Mouse (Mus musculus) liver, embryonic 14.5 days (tissue): ENCODE data around the gene Methig1. TPM values are rescaled to one million over a fixed set of nuclear protein-coding genes. Genes with fewer than 3 reads are reported as not detected.
"Not testable (repeated sequence)": the region's sequence is repeated elsewhere in the genome, so short reads cannot be mapped to it uniquely, and the experiment has no call there.

Experiments
- ATAC-seq: fragments of 200-750 bp; cut with Nextera tagmentation; 2 replicates; pipeline ENCODE4 v1.8.0; 2017; ENCODE audit warnings: moderate number of reproducible peaks, mild to moderate bottlenecking, moderate library complexity; ENCODE audit not compliant: insufficient read depth
- DNase-seq, 3 experiments: peaks; one replicate each; pipeline ENCODE4 v3.0.0-alpha.2; 2012 to 2013; ENCODE audit warnings: low read depth in 3 of 3, low spot score in 3 of 3
- H3K27ac ChIP-seq: fragments of 300-500 bp; sonication (generic); 2 replicates; pipeline ENCODE4 v1.5.1; 2014; ENCODE audit warnings: moderate library complexity, mild to moderate bottlenecking, control low read depth, inconsistent platforms
- H3K27me3 ChIP-seq: fragments of 300-500 bp; sonication (generic); 2 replicates; pipeline ENCODE4 v1.6.1; 2014; ENCODE audit warnings: mild to moderate bottlenecking, low read length, moderate library complexity; ENCODE audit not compliant: control insufficient read depth, insufficient read depth
- H3K36me3 ChIP-seq: fragments of 300-500 bp; sonication (generic); replicated peaks from 2 replicates; pipeline ENCODE4 v1.6.1; 2014; ENCODE audit warnings: low read depth; ENCODE audit not compliant: control insufficient read depth, insufficient read depth
- H3K4me1 ChIP-seq, 2 experiments: fragments of 200-500 bp in 1 of 2; fragments of 300-500 bp in 1 of 2; sonication (generic) in 1 of 2; replicated peaks; 2 replicates each; pipeline ENCODE4 v1.6.1; 2012 to 2014; ENCODE audit warnings: antibody characterized with exemption in 1 of 2, inconsistent platforms in 1 of 2, low read length in 1 of 2; ENCODE audit not compliant: control insufficient read depth in 2 of 2, insufficient read depth in 2 of 2
- H3K4me2 ChIP-seq: fragments of 300-500 bp; sonication (generic); 2 replicates; pipeline ENCODE4 v1.6.1; 2014; ENCODE audit warnings: low read depth, mild to moderate bottlenecking, control low read depth, moderate library complexity
- H3K4me3 ChIP-seq, 2 experiments: fragments of 200-500 bp in 1 of 2; fragments of 300-500 bp in 1 of 2; sonication (generic) in 1 of 2; 2 replicates each; pipeline ENCODE4 v1.5.1; 2012 to 2014; ENCODE audit warnings: low read depth in 2 of 2, low read length in 2 of 2, mild to moderate bottlenecking in 2 of 2, control low read depth in 1 of 2, inconsistent platforms in 1 of 2, moderate library complexity in 1 of 2; ENCODE audit not compliant: insufficient read depth in 1 of 2
- H3K9ac ChIP-seq: fragments of 300-500 bp; sonication (generic); replicated peaks from 2 replicates; pipeline ENCODE4 v1.6.1; 2014; ENCODE audit warnings: mild to moderate bottlenecking, control low read depth, moderate library complexity
- H3K9me3 ChIP-seq: fragments of 300-500 bp; sonication (generic); 2 replicates; pipeline ENCODE4 v1.6.1; 2016; ENCODE audit warnings: low read length, mixed read lengths; ENCODE audit not compliant: control insufficient read depth
- CTCF ChIP-seq: IDR thresholded peaks from 2 replicates; pipeline ENCODE4 v1.5.1; 2016; ENCODE audit warnings: antibody characterized with exemption, low read depth, control low read depth
- EP300 ChIP-seq: IDR thresholded peaks from 2 replicates; pipeline ENCODE4 v1.6.1; 2016; ENCODE audit warnings: antibody characterized with exemption, low read depth
- WGBS: fragments of 180-500 bp; shearing (Covaris S2); extraction: QIAGEN DNeasy Blood & Tissue Kit; methylation state at CpG from one replicate; pipeline ENCODE4 v1.1.7; 2014; ENCODE audit not compliant: insufficient replicate concordance; 5-methylcytosine and 5-hydroxymethylcytosine counted together
- polyA plus RNA-seq, 2 experiments: library from polyadenylated mRNA; depleted of rRNA in 1 of 2; stranded (reverse) in 1 of 2; unstranded in 1 of 2; fragments of >200 nt; fragmentation: Nextera tagmentation in 1 of 2; extraction: Ambion mirVana in 1 of 2; gene quantifications; 2 replicates each; pipeline versions ENCODE4 v1.2.1 to v1.2.3; 2012 to 2014

Gene Methig1
- polyA plus RNA-seq, 2 experiments = 0.04 to 0.09 TPM

DNA sequence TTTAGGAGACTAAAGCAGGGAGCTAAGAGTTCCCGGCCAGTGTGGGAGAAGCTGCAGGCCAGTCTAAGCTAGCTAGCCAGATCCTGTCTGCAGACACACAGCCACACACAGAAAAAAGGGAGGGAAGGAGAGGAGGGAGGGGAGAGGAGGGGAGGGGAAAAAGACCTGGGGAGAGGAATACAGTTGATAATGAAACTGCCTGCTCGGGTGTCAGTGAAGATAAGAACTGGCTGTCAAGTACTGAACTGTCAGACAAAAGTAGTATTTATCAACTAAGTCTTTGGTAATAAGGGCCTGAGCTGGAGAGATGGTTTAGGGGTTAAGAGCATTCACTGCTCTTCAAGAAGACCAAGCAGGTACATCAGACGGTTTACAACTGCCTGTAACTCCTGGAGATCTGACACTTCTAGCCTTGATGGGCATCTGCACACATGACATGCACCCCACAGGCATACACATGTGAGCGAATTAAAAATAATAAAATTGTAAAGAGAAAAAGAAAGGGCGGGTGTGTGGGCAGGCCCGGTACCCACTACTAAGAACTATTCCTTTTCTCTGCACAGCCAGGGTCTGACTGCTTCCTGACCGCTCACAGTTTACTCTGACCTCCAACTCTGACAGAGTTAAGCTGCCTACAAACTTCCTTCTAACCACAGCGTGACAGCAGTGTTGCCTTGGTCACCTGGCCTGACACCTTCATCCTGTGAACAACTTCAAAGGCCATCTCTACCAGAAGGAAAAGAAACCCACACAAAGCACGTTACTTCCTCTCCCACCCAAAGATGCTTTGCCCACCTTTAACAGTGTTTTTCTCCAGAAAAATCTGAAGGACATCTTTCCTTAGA is 67.2 kb downstream of the Methig1 start:
- H3K36me3 ChIP-seq = peaks cover 12% of the 10 kb centered on the region
- peak overlapping the region; percentile 97 for H3K27ac ChIP-seq
- peaks cover 45 to 57% of the 10 kb centered on the region in 2 experiments for H3K4me1 ChIP-seq
- ATAC-seq = peak; percentile 78
- peaks cover 12% of the 10 kb centered on the region for H3K27me3 ChIP-seq
- peak; percentile 79 to 85 (median 81) for DNase-seq
- peak overlapping the region; percentile 99 for H3K9ac ChIP-seq
- H3K4me2 ChIP-seq = peak overlapping the region; percentile 100
- 11% methylated on average over 9 of the region's 9 CpGs for WGBS
- H3K9me3 ChIP-seq = no peaks in the 10 kb centered on the region
- peak overlapping the region; percentile 57 to 100 for H3K4me3 ChIP-seq
- TF ChIP-seq EP300 (peak; percentile 97), CTCF (no peak)

DNA sequence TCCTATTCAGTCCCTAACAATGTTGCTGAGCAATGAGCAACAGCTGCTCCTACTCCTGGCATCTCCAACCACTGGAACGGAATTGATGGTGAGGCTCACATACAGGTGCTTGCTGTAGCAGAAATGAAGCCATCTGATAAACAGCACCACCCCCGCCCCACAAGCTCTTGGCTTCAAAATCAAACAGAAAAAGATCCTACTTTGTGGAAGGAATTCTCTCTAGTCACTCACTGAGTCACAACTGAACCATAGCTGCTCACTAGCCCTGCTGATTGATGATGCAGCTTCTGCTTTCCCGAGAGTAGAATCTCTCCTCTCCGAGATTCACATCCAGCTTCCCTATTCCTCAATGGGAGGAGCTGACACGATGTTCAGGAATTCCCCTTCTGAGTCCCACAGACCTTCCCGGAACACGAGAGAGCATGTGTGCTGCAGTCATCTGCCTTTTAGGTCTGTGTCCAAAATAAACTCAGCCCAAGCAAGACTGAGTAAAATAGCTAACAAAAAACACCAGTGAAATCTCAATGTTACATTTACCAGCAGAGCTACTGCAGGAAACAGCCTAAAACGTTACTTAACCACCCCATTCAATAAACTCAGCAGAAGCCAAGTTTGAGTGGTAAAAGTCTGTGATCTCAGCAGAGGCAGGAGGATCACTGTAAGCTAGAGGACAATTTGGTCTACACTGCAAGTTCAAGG is 68.3 kb downstream of the Methig1 start:
- DNase-seq (no peak), ATAC-seq (no peak)
- 10% methylated on average over 8 of the region's 8 CpGs for WGBS
- Histone ChIP-seq H3K4me2 (peak overlapping the region; percentile 100), H3K27me3 (peaks cover 12% of the 10 kb centered on the region), H3K36me3 (peaks cover 12% of the 10 kb centered on the region), H3K4me3 (peak overlapping the region; percentile 72 to 100), H3K4me1 (peaks cover 45 to 52% of the 10 kb centered on the region in 2 experiments), H3K9ac (peak overlapping the region; percentile 99), H3K27ac (peak overlapping the region; percentile 97), H3K9me3 (no peaks in the 10 kb centered on the region)
- TF ChIP-seq EP300 (no peak), CTCF (no peak)

DNA sequence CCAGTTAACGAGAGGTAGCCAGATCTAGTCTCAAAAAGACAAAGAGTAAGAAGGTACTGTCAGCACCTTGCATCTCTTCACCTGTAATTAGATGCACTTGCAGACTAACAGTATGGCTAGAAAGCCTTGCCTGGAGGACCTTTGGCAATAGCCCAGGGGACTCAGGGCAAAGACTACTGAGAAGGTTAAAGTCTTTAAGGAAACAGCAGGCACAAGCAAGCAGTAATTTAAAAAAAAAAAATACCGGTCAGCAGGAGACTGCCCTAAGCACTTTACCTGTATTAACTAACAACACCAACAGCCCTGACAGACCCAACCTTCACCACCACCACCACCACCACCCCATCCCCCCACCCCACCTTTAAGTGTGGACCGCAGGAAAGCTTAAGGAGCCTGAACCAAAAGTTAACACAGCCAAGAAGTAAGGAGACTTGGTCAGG is 68.8 kb downstream of the Methig1 start, which contains the start of gene Gm5475:
Gm5475 (plus strand) TSS at position 390 of the 440 bp plus-strand sequence.
- ATAC-seq, DNase-seq, H3K9me3 ChIP-seq: not testable (repeated sequence)
- WGBS = 6% methylated on average over 3 of the region's 3 CpGs
- H3K36me3 ChIP-seq = peaks cover 12% of the 10 kb centered on the region
- peak within 1 kb of the TSS; percentile 97 for H3K27ac ChIP-seq
- H3K4me1 ChIP-seq = peaks cover 45 to 50% of the 10 kb centered on the region in 2 experiments
- peak within 1 kb of the TSS; percentile 99 for H3K9ac ChIP-seq
- H3K4me2 ChIP-seq = peak within 1 kb of the TSS; percentile 100
- peaks cover 12% of the 10 kb centered on the region for H3K27me3 ChIP-seq
- peak within 1 kb of the TSS; percentile 72 to 100 for H3K4me3 ChIP-seq

DNA sequence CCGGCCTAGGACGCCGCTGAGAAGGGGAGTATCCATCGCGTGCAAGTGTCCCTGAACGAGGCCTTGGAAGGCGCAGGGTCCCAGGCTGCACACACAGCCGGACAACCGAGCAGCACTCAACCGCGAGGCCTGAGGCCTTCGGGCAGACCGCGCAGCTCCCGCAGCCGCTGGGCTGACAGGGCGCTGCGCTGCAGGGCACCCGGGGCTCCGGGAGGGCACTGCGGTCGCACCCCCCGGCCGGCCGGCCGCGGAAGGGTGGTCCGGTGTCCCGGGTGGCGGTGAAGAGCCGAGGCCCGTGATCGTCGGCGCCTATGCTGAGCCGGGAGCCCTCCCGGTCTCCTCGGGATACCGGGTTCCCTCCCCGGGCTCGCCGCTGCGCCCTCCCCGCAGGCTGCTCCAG is 69.5 kb downstream of the Methig1 start:
- TF ChIP-seq CTCF = no peak
- no peak for TF ChIP-seq EP300
- Histone ChIP-seq H3K27ac (peak overlapping the region; percentile 97), H3K4me1 (peaks cover 43 to 45% of the 10 kb centered on the region in 2 experiments), H3K9ac (peak overlapping the region; percentile 99), H3K27me3 (peaks cover 12% of the 10 kb centered on the region), H3K4me3 (peak overlapping the region; percentile 72 to 100), H3K9me3 (no peaks in the 10 kb centered on the region), H3K4me2 (peak overlapping the region; percentile 100), H3K36me3 (peaks cover 8% of the 10 kb centered on the region)
- WGBS = 0% methylated on average over 44 of the region's 44 CpGs
- no peak for DNase-seq
- peak; percentile 50 for ATAC-seq
